Mouse (Mus musculus) heart, postnatal 10 days (tissue): ENCODE results near the gene Kcnk18. TPM values are rescaled to one million over a fixed set of nuclear protein-coding genes. Genes with fewer than 3 reads are reported as not detected.
A peak's percentile ranks its signal among the peaks of the same experiment; 100 is the strongest.

Experiments
- DNase-seq, 2 experiments: peaks; one replicate each; pipeline ENCODE4 v3.0.0; 2021
- intact Hi-C: fragments of 180-260 bp; cut with DNase I; formaldehyde crosslinking; loops from one replicate; pipeline ENCODE4 v1.15.1; 2025
- total RNA-seq, 2 experiments: library from RNA; stranded (reverse); gene quantifications; 2 replicates each; pipeline ENCODE4 v1.2.3; 2021

The Kcnk18 gene
- total RNA-seq, 2 experiments from 2014 or later: not detected

GRCm38 (mm10) chr19:59276354-59276753, 57.3 kb downstream of the Kcnk18 start:
- intact Hi-C loops: no loop called here
- DNase-seq: no peak

- peak; percentile 30 to 35 for DNase-seq
- intact Hi-C loops: no loop called here
Measured at GRCm38 (mm10) chr19:59280841-59281240, 61.8 kb downstream of the Kcnk18 start.

- intact Hi-C loops: no loop called here
- DNase-seq: no peak
Measured at GRCm38 (mm10) chr19:59282001-59282400, 63.0 kb downstream of the Kcnk18 start.

Other genes starting within 250 kb of the Kcnk18 start
- gene Shtn1, start 143.1 kb upstream of the Kcnk18 start, total RNA-seq: 1 to 10 TPM; 2.6 TPM
- not detected for gene Vax1, start 49.2 kb upstream of the Kcnk18 start, total RNA-seq
- gene Slc18a2, start 41.7 kb downstream of the Kcnk18 start, total RNA-seq: 1 to 10 TPM; 1.1 to 1.4 TPM
- gene Rps12-ps3, start 103.1 kb downstream of the Kcnk18 start, total RNA-seq: 100 to 1,000 TPM; 323 to 397 TPM
- 10 to 100 TPM; 30.4 to 31.3 TPM for gene Pdzd8, start 126.6 kb downstream of the Kcnk18 start, total RNA-seq
- gene Emx2, start 239.2 kb downstream of the Kcnk18 start, total RNA-seq: not detected